Mouse (Mus musculus): ENCODE measurements at regions not wholly inside any gene's neighbourhood (a gene's known extent, or its start where the extent isn't known, plus 50 kb on each side); places are given as distances from the start of the nearest gene placed in this dataset.
A peak's percentile ranks its signal among the peaks of the same experiment; 100 is the strongest.
"Not testable (repeated sequence)": the region's sequence is repeated elsewhere in the genome, so short reads cannot be mapped to it uniquely, and the experiment has no call there.

GRCm38 (mm10) chr13:28840142-28840541 is 113.4 kb downstream of the Sox4 start:
- DNase-seq (ENCODE audit: low spot score in 2 of 2) = no peak

DNA sequence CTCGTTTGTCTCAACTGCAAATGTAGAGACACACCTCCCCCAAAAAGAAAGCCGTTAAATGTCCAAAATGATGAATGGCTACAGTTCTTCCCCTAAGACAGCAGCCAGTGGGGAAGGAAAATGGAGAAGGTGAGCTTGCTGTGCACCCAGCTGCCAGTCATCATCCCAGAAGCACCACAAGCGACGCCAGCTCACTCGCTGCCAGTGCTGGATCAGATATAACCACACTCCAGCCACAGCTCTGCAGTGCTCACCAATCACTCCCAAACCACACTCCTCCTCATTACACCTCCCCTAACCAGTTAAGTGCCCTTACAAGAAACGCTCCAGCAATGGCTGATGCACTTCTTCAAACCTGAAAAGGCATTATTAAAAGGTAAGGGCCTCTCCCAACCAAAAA is 114.4 kb downstream of the Sox4 start:
- no peak for DNase-seq (ENCODE audit: low spot score in 2 of 2)

GRCm38 (mm10) chr13:28838216-28838615 is 115.3 kb downstream of the Sox4 start:
- DNase-seq (ENCODE audit: low spot score in 2 of 2) = no peak

GRCm38 (mm10) chr13:28837196-28837595 is 116.3 kb downstream of the Sox4 start:
- not testable (repeated sequence) for DNase-seq (ENCODE audit: low spot score in 2 of 2)

DNA sequence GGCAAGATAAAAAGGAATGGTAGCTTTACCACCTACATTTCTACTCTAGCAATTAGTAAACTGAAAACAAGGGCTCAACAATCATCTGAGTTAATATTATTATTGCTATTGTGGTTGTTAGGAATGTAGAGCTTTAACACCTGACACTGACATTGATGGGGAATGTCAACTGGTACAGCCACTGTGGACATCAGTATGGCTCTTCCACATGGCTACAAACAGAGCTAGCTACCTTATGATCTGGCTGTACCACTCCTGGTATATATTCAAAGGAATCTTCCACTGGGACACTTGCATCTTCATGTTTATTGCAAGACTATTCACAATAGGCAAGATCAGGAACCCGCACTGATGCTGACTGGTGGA is 119.8 kb downstream of the Sox4 start:
- DNase-seq (ENCODE audit: low spot score in 2 of 2) = no peak

- DNase-seq (ENCODE audit: low spot score in 2 of 2) = peak in 1 of 2 experiments; percentile 18
These were observed 120.4 kb downstream of the Sox4 start for GRCm38 (mm10) chr13:28832855-28833699.

DNA sequence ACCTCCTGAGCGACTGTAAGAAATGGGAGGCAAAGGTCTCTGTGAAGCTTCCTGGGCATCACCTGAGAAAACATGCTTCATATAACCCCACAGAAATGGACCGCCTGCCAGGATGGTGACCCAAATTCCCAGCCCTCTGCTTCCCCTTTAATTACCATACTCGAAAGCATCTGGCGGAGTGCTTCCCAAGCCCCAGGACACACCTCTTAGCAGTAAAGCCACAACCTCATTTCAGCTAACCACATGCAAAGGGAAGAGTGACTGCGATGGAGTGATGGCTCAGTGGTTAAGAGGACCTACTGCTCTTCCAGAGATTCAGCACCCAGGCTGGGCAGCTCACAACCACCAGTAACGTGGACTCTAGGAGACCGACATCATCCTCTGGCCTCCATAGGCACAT is 127.2 kb downstream of the Sox4 start:
- DNase-seq (ENCODE audit: low spot score in 2 of 2) = no peak

DNA sequence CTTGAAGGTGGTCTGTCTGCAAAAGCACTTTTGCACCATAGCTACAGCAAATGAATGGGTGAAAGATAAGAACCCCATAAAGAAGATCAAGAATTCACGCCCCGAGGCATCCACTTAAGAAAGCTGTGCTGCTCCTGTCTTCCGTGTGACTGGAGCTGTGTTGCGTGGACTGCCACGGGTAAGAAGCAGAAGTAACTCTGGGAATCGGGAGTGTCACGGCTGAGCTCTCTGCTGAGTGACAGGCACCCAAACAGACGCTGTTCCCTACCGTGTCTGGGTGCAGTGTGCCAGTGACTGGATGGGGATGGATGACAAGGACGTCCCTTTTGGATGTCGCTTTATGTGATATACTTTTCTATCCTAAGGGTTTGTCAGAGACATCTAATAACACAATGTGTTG is 129.5 kb downstream of the Sox4 start:
- DNase-seq (ENCODE audit: low spot score in 2 of 2) = no peak

DNA sequence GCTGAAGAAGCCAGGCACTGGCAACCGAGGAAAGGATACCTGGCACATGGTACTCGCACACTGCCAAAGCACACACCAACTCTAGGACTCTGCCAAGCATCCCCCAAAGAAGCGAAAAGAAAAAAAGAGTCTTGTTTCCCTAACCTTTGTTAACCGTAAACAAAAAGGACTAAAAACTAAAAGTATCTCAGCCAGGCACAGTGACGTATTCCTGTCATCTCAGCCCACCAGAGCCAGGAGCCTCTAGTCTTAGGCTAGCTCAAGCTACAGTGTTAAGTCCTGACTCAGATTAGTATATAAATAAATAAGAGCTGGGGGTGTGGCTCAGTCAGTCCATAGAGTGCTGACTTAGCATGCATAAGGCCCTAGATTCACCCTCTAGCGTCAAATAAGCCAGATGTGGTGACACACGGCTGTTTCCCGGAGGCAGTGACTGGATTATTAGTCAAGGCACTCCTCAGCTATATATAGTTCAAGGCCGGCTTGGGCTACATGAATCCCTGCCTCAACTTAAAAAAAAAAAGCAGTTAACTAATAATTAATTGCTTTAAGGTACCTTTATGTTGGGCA is 130.1 kb downstream of the Sox4 start:
- no peak for DNase-seq (ENCODE audit: low spot score in 2 of 2)

GRCm38 (mm10) chr13:28820868-28821533 is 132.5 kb downstream of the Sox4 start:
- DNase-seq (ENCODE audit: low spot score in 2 of 2) = no peak

DNA sequence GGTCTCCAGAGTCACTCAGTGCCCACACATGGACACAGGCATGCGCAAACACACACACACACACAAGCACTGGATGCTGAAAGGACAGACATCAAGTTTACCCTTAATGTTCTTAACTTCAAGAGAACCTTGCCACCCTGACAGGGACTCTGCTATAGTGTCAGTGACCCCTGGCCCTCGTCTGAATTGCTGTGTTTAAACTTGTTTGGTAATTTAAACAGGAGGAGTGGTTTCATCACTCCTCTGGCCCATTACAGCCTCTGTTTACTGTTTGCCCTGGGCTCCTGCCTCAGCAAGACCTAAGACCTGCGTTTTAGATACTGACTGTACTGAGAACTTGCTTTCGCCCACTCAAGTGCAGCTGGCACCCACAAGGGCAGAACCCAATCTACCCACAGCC is 139.4 kb downstream of the Sox4 start:
- DNase-seq (ENCODE audit: low spot score in 2 of 2) = no peak

GRCm38 (mm10) chr13:28811667-28812575 is 141.6 kb downstream of the Sox4 start:
- DNase-seq (ENCODE audit: low spot score in 2 of 2) = no peak

GRCm38 (mm10) chr13:28811081-28811439 is 142.5 kb downstream of the Sox4 start:
- no peak for DNase-seq (ENCODE audit: low spot score in 2 of 2)

GRCm38 (mm10) chr13:28810326-28811080 is 143.0 kb downstream of the Sox4 start:
- DNase-seq (ENCODE audit: low spot score in 2 of 2) = no peak

DNA sequence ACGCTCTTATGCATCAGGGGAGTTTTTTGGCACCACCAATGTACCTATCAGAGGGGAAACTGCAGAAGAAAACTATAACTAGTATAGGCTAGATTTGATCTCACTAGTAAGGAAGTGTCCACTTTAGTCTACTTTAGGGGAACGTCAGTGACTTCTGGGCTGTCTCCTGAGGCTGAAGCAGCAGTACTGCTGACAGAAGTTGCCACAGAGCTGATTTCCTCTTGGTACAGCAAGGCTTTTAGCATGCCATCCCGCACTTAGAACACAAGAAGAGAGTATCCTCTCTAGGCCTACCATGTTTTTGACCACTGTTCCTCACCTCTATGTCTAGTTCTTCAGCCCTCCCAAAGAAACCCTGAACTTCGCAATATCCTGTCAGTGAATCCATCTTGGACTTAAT is 148.2 kb downstream of the Sox4 start:
- no peak for DNase-seq (ENCODE audit: low spot score in 2 of 2)

DNA sequence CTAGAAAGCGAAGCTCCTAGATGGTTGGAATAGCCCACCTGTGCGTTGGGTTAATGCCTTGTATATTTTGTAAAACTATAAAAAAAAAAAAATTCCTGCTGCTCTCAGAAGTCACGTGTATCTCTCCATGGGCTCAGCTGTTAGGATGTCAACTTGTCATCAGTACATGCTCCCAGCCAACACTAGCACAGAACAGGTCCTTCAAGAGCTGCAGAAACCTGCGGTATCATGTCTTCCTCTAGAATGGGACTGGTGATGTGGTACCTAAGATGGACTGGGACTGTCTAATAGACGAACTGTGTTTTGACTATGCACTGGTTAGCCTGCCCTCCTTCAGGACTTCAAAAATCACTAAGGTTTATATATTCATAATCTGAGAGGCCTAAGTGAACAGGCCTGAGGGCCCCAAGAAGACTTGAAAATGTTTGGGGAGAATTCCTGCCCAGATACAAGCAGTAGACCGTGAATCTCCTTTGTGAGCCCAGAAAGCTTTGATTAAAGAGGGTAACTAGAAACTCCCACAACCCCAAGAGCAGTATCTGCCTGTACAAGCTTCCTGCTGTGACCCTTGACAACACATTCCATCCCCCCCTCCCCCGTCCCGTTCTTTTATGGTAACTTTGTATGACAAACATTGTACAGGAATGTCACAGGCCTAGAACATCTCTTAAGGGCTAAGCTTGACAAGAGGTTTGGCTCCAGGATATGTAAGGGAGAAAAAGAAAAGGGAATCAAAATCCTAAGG is 152.1 kb downstream of the Sox4 start:
- no peak for DNase-seq (ENCODE audit: low spot score in 2 of 2)

DNA sequence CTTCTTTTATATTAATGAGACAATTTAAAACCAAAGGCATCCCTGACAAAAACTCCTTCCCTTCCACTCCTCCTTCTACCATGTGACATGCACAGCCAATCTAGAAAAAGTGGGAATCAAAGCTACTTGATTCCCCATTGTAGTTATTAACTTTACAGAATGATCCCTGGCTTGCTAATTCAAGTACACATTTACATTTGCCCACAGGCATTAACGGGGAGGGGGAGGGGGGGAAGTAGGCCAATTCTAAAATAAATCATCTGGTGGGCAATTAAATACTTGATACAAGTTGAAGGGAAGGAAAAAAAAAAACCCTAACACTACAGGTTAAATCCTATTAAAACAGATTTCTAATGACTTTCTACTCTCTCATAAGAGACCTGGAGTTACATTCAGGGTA is 152.8 kb downstream of the Sox4 start:
- DNase-seq (ENCODE audit: low spot score in 2 of 2) = no peak

DNA sequence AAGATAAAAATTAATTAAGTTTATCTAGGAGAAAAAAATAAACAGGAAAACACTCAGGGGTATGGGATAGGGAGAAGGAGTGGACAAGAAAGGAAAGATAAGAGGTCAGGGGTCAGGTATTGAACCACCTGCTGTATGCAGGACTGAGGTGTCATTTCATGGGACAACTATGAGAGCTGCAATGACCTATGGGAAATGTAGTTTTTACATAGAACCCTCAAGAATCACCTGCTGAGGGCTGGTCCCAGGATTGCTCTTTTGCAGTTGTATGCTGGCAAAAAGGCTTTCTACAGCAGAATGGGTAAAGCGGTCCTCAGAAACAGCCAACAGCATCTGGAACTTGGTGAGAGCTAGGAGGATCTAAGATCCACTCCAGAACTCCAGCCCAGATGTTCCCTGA is 154.0 kb downstream of the Sox4 start:
- DNase-seq (ENCODE audit: low spot score in 2 of 2) = no peak

- no peak for DNase-seq (ENCODE audit: low spot score in 2 of 2)
These were observed 155.7 kb downstream of the Sox4 start for GRCm38 (mm10) chr13:28797617-28798475.

DNA sequence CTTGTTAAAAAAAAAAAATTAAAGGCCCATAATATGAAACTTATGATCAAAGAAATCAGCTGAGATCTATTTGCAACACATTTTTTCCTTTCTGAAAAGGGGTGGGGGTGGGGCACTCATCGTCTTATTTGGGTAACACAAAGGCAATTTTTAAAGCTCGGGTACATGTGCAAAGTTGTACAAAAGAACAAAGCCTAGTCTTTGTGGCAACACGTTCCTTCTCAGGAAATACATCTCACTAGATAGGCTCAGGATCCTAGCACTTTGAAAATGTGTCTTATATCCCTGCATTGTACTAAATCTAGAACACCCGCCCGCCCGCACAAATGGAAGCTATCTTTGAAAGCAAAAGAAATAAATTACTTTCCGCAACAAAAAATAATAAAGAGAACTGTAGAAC is 158.2 kb downstream of the Sox4 start:
- DNase-seq (ENCODE audit: low spot score in 2 of 2) = no peak

All from spleen, postnatal 10 days (tissue).